Mouse (Mus musculus) limb, embryonic 10.5 days (tissue): ENCODE data around the gene Ceacam15. TPM values are rescaled to one million over a fixed set of nuclear protein-coding genes. Genes with fewer than 3 reads are reported as not detected.
"Not testable (repeated sequence)": the region's sequence is repeated elsewhere in the genome, so short reads cannot be mapped to it uniquely, and the experiment has no call there.

ENCODE experiments used
- DNase-seq: peaks from one replicate; pipeline ENCODE4 v3.0.0-alpha.2; 2017; ENCODE audit warnings: low spot score
- H3K27ac ChIP-seq: fragments of 300-500 bp; sonication (generic); 2 replicates; pipeline ENCODE4 v1.5.1; 2016; ENCODE audit warnings: mild to moderate bottlenecking
- H3K27me3 ChIP-seq: fragments of 300-500 bp; sonication (generic); 2 replicates; pipeline ENCODE4 v1.6.1; 2016; ENCODE audit warnings: low read depth, mild to moderate bottlenecking; ENCODE audit not compliant: poor library complexity, severe bottlenecking
- H3K36me3 ChIP-seq: fragments of 300-500 bp; sonication (generic); 2 replicates; pipeline ENCODE4 v1.6.1; 2016; ENCODE audit warnings: mild to moderate bottlenecking, moderate library complexity
- H3K4me1 ChIP-seq: fragments of 300-500 bp; sonication (generic); 2 replicates; pipeline ENCODE4 v1.6.1; 2016
- H3K4me3 ChIP-seq: fragments of 300-500 bp; sonication (generic); 2 replicates; pipeline ENCODE4 v1.5.1; 2016; ENCODE audit warnings: mild to moderate bottlenecking, moderate library complexity
- H3K9me3 ChIP-seq: fragments of 300-500 bp; sonication (generic); replicated peaks from 2 replicates; pipeline ENCODE4 v1.6.1; 2016; ENCODE audit warnings: mild to moderate bottlenecking
- WGBS: fragments of 180-500 bp; shearing (Covaris S2); methylation state at CpG from one replicate; pipeline ENCODE4 v1.1.7; 2016; 5-methylcytosine and 5-hydroxymethylcytosine counted together
- polyA plus RNA-seq: library from polyadenylated mRNA; unstranded; fragments of >200 nt; fragmentation: Nextera tagmentation; extraction: Ambion mirVana; gene quantifications from 2 replicates; pipeline ENCODE4 v1.2.1, GENCODE M21; 2016

Ceacam15 gene
- not detected in 2 replicates for polyA plus RNA-seq

- 50% methylated on average over 1 of the region's 1 CpGs for WGBS
- no peak for DNase-seq
- Histone ChIP-seq H3K9me3 (no peaks in the 10 kb centered on the region), H3K4me1 (no peaks in the 10 kb centered on the region), H3K27ac (no peak within 1 kb of the TSS), H3K27me3 (no peaks in the 10 kb centered on the region), H3K36me3 (no peaks in the 10 kb centered on the region), H3K4me3 (no peak within 1 kb of the TSS)
Measured at GRCm38 (mm10) chr7:16675605-16676004, at the start of gene Ceacam15. TSS of gene Ceacam15 (minus strand) at chr7:16675705.

GRCm38 (mm10) chr7:16722490-16722889 is 47.0 kb upstream of the Ceacam15 start:
- DNase-seq, H3K4me3 ChIP-seq, H3K4me1 ChIP-seq, H3K9me3 ChIP-seq, H3K36me3 ChIP-seq, H3K27me3 ChIP-seq, H3K27ac ChIP-seq: not testable (repeated sequence)
- WGBS, result 82% methylated on average over 3 of the region's 3 CpGs

GRCm38 (mm10) chr7:16721629-16722028 is 46.1 kb upstream of the Ceacam15 start, which contains the start of gene Ceacam9:
TSS of gene Ceacam9 (plus strand) at chr7:16721929.
- Histone ChIP-seq H3K4me1 (peaks cover under 1% of the 10 kb centered on the region; the same call in 1 of the 2 replicates), H3K27ac (no peak within 1 kb of the TSS), H3K4me3 (no peak within 1 kb of the TSS), H3K36me3 (no peaks in the 10 kb centered on the region), H3K9me3 (no peaks in the 10 kb centered on the region), H3K27me3 (no peaks in the 10 kb centered on the region)
- DNase-seq, result no peak
- WGBS, result 81% methylated on average over 2 of the region's 2 CpGs

GRCm38 (mm10) chr7:16716456-16717152 is 41.1 kb upstream of the Ceacam15 start:
- 34% methylated on average over 8 of the region's 8 CpGs for WGBS
- not testable (repeated sequence) for DNase-seq, H3K4me3 ChIP-seq, H3K4me1 ChIP-seq, H3K36me3 ChIP-seq, H3K9me3 ChIP-seq, H3K27me3 ChIP-seq
- peak overlapping the region; percentile 19; the same call in 1 of the 2 replicates for H3K27ac ChIP-seq

GRCm38 (mm10) chr7:16712633-16713415 is 37.3 kb upstream of the Ceacam15 start:
- WGBS, result 76% methylated on average over 13 of the region's 13 CpGs
- Histone ChIP-seq H3K4me1 (peaks cover 6% of the 10 kb centered on the region), H3K4me3 (no peak overlapping the region), H3K27ac (no peak overlapping the region), H3K36me3 (no peaks in the 10 kb centered on the region), H3K9me3 (no peaks in the 10 kb centered on the region), H3K27me3 (peaks cover 6% of the 10 kb centered on the region; the same call in 1 of the 2 replicates)
- no peak for DNase-seq

- H3K27me3 ChIP-seq, result peaks cover 14% of the 10 kb centered on the region; the same call in 1 of the 2 replicates
- no peak overlapping the region for H3K27ac ChIP-seq
- no peaks in the 10 kb centered on the region for H3K36me3 ChIP-seq
- peaks cover 13% of the 10 kb centered on the region for H3K4me1 ChIP-seq
- no peak overlapping the region for H3K4me3 ChIP-seq
- DNase-seq, result no peak
- no peaks in the 10 kb centered on the region for H3K9me3 ChIP-seq
- WGBS, result 77% methylated on average over 5 of the region's 5 CpGs
Measured at GRCm38 (mm10) chr7:16710604-16711003, 35.1 kb upstream of the Ceacam15 start.

GRCm38 (mm10) chr7:16708244-16708643 is 32.7 kb upstream of the Ceacam15 start:
- 17% methylated on average over 9 of the region's 9 CpGs for WGBS
- peaks cover 14% of the 10 kb centered on the region; the same call in 1 of the 2 replicates for H3K27me3 ChIP-seq
- DNase-seq, result no peak
- H3K4me1 ChIP-seq, result peaks cover 13% of the 10 kb centered on the region
- H3K27ac ChIP-seq, result no peak overlapping the region
- H3K36me3 ChIP-seq, result no peaks in the 10 kb centered on the region
- no peak overlapping the region for H3K4me3 ChIP-seq
- H3K9me3 ChIP-seq, result no peaks in the 10 kb centered on the region

- Histone ChIP-seq H3K27me3 (peaks cover 14% of the 10 kb centered on the region; the same call in 1 of the 2 replicates), H3K4me1 (peaks cover 13% of the 10 kb centered on the region), H3K36me3 (no peaks in the 10 kb centered on the region), H3K4me3 (no peak overlapping the region), H3K9me3 (no peaks in the 10 kb centered on the region), H3K27ac (no peak overlapping the region; the same call in 1 of the 2 replicates)
- 60% methylated on average over 9 of the region's 9 CpGs for WGBS
- DNase-seq, result no peak
Measured at GRCm38 (mm10) chr7:16706385-16706784, 30.9 kb upstream of the Ceacam15 start.

- DNase-seq, result no peak
- Histone ChIP-seq H3K27me3 (no peaks in the 10 kb centered on the region), H3K36me3 (no peaks in the 10 kb centered on the region), H3K4me1 (no peaks in the 10 kb centered on the region), H3K4me3 (no peak overlapping the region), H3K27ac (no peak overlapping the region), H3K9me3 (no peaks in the 10 kb centered on the region)
- WGBS, result 88% methylated on average over 5 of the region's 5 CpGs
Measured at GRCm38 (mm10) chr7:16700583-16700982, 25.1 kb upstream of the Ceacam15 start.

- Histone ChIP-seq H3K36me3 (no peaks in the 10 kb centered on the region), H3K4me1 (no peaks in the 10 kb centered on the region), H3K4me3 (no peak overlapping the region), H3K9me3 (no peaks in the 10 kb centered on the region), H3K27ac (no peak overlapping the region), H3K27me3 (no peaks in the 10 kb centered on the region)
- no peak for DNase-seq
- 49% methylated on average over 2 of the region's 2 CpGs for WGBS
Measured at GRCm38 (mm10) chr7:16699042-16699441, 23.5 kb upstream of the Ceacam15 start.

- no peaks in the 10 kb centered on the region for H3K9me3 ChIP-seq
- DNase-seq, result no peak
- H3K4me1 ChIP-seq, result no peaks in the 10 kb centered on the region
- 37% methylated on average over 3 of the region's 3 CpGs for WGBS
- no peaks in the 10 kb centered on the region for H3K36me3 ChIP-seq
- H3K27me3 ChIP-seq, result no peaks in the 10 kb centered on the region
- no peak overlapping the region for H3K4me3 ChIP-seq
- no peak overlapping the region for H3K27ac ChIP-seq
Measured at GRCm38 (mm10) chr7:16695025-16695424, 19.5 kb upstream of the Ceacam15 start.

GRCm38 (mm10) chr7:16689196-16689595 is 13.7 kb upstream of the Ceacam15 start:
- Histone ChIP-seq H3K4me1 (no peaks in the 10 kb centered on the region), H3K36me3 (no peaks in the 10 kb centered on the region), H3K27ac (no peak overlapping the region), H3K4me3 (no peak overlapping the region), H3K9me3 (no peaks in the 10 kb centered on the region; the same call in 1 of the 2 replicates), H3K27me3 (no peaks in the 10 kb centered on the region)
- no peak for DNase-seq
- WGBS, result 73% methylated on average over 5 of the region's 5 CpGs

GRCm38 (mm10) chr7:16680194-16680593 is 4.7 kb upstream of the Ceacam15 start:
- WGBS, result 57% methylated on average over 3 of the region's 3 CpGs
- H3K27ac ChIP-seq, H3K36me3 ChIP-seq: not testable (repeated sequence)

More at GRCm38 (mm10) chr7:16680194-16680593, 4.7 kb upstream of the Ceacam15 start:
- not testable (repeated sequence) for H3K4me3 ChIP-seq, DNase-seq, H3K27me3 ChIP-seq, H3K4me1 ChIP-seq, H3K9me3 ChIP-seq
